Mouse (Mus musculus) neural tube, embryonic 13.5 days (tissue): ENCODE results near the gene Ctdsp1. TPM values are rescaled to one million over a fixed set of nuclear protein-coding genes. Genes with fewer than 3 reads are reported as not detected.

Experiments
- ATAC-seq: fragments of 200-750 bp; cut with Nextera tagmentation; 2 replicates; pipeline ENCODE4 v1.8.0; 2017; ENCODE audit warnings: low read depth, mild to moderate bottlenecking, moderate TSS enrichment, moderate library complexity
- H3K27ac ChIP-seq: fragments of 300-500 bp; sonication (generic); replicated peaks from 2 replicates; pipeline ENCODE4 v1.5.1; 2015; ENCODE audit warnings: moderate library complexity, mild to moderate bottlenecking, inconsistent platforms
- H3K27me3 ChIP-seq: fragments of 300-500 bp; sonication (generic); 2 replicates; pipeline ENCODE4 v1.6.1; 2015; ENCODE audit warnings: mild to moderate bottlenecking, inconsistent platforms
- H3K36me3 ChIP-seq: fragments of 300-500 bp; sonication (generic); 2 replicates; pipeline ENCODE4 v1.6.1; 2015; ENCODE audit warnings: mild to moderate bottlenecking, inconsistent platforms
- H3K4me1 ChIP-seq: fragments of 300-500 bp; sonication (generic); replicated peaks from 2 replicates; pipeline ENCODE4 v1.6.1; 2015; ENCODE audit warnings: inconsistent platforms
- H3K4me2 ChIP-seq: fragments of 300-500 bp; sonication (generic); 2 replicates; pipeline ENCODE4 v1.6.1; 2015; ENCODE audit warnings: inconsistent platforms, mild to moderate bottlenecking, moderate library complexity
- H3K4me3 ChIP-seq: fragments of 300-500 bp; sonication (generic); 2 replicates; pipeline ENCODE4 v1.5.1; 2015; ENCODE audit warnings: mild to moderate bottlenecking, inconsistent platforms
- H3K9ac ChIP-seq: fragments of 300-500 bp; sonication (generic); 2 replicates; pipeline ENCODE4 v1.6.1; 2015; ENCODE audit warnings: moderate library complexity, mild to moderate bottlenecking, inconsistent platforms
- H3K9me3 ChIP-seq: fragments of 300-500 bp; sonication (generic); 2 replicates; pipeline ENCODE4 v1.6.1; 2016; ENCODE audit warnings: inconsistent platforms
- WGBS: fragments of 180-500 bp; shearing (Covaris S2); methylation state at CpG from one replicate; pipeline ENCODE4 v1.1.7; 2015; 5-methylcytosine and 5-hydroxymethylcytosine counted together
- polyA plus RNA-seq: library from polyadenylated mRNA; unstranded; fragments of >200 nt; fragmentation: Nextera tagmentation; extraction: Ambion mirVana; gene quantifications from 2 replicates; pipeline ENCODE4 v1.2.1, GENCODE M21; 2015

Gene Ctdsp1
- polyA plus RNA-seq, 1 experiment from 2014 or later: 22.5 TPM

GRCm38 (mm10) chr1:74362325-74363229 is 28.7 kb upstream of the Ctdsp1 start:
- ATAC-seq: peak; percentile 43; the same call in 1 of the 2 replicates
- Histone ChIP-seq H3K9me3 (no peaks in the 10 kb centered on the region), H3K4me2 (no peak overlapping the region), H3K27ac (no peak overlapping the region), H3K9ac (no peak overlapping the region), H3K4me3 (no peak overlapping the region), H3K27me3 (peaks cover 4% of the 10 kb centered on the region; the same call in 1 of the 2 replicates), H3K36me3 (no peaks in the 10 kb centered on the region), H3K4me1 (peaks cover 9% of the 10 kb centered on the region; the same call in 1 of the 2 replicates)
- WGBS: 69% methylated on average over 17 of the region's 17 CpGs

- no peak for ATAC-seq
- H3K36me3 ChIP-seq: no peaks in the 10 kb centered on the region
- no peak overlapping the region for H3K9ac ChIP-seq
- no peak overlapping the region for H3K27ac ChIP-seq
- H3K4me2 ChIP-seq: no peak overlapping the region
- H3K4me3 ChIP-seq: no peak overlapping the region
- peaks cover 4% of the 10 kb centered on the region; the same call in 1 of the 2 replicates for H3K27me3 ChIP-seq
- WGBS: 75% methylated on average over 5 of the region's 5 CpGs
- H3K4me1 ChIP-seq: peaks cover 15% of the 10 kb centered on the region; the same call in 1 of the 2 replicates
- H3K9me3 ChIP-seq: no peaks in the 10 kb centered on the region
These were observed 27.9 kb upstream of the Ctdsp1 start for GRCm38 (mm10) chr1:74363437-74363836.

GRCm38 (mm10) chr1:74364270-74364669 is 27.0 kb upstream of the Ctdsp1 start:
- ATAC-seq: no peak

GRCm38 (mm10) chr1:74367886-74368645 is 23.2 kb upstream of the Ctdsp1 start:
- H3K9ac ChIP-seq: peak overlapping the region; percentile 64
- no peaks in the 10 kb centered on the region for H3K36me3 ChIP-seq
- peak overlapping the region; percentile 62 for H3K4me2 ChIP-seq
- peak overlapping the region; percentile 32 for H3K4me3 ChIP-seq
- no peaks in the 10 kb centered on the region for H3K9me3 ChIP-seq
- ATAC-seq: peak; percentile 82
- H3K4me1 ChIP-seq: peaks cover 7% of the 10 kb centered on the region; the same call in 1 of the 2 replicates
- H3K27me3 ChIP-seq: peaks cover 4% of the 10 kb centered on the region; the same call in 1 of the 2 replicates
- no peak overlapping the region for H3K27ac ChIP-seq
- WGBS: 21% methylated on average over 34 of the region's 34 CpGs

More at GRCm38 (mm10) chr1:74364270-74364669, 27.0 kb upstream of the Ctdsp1 start:
- WGBS: 84% methylated on average over 8 of the region's 8 CpGs
- Histone ChIP-seq H3K4me2 (no peak overlapping the region), H3K36me3 (no peaks in the 10 kb centered on the region), H3K9me3 (no peaks in the 10 kb centered on the region), H3K27ac (no peak overlapping the region), H3K4me3 (no peak overlapping the region), H3K9ac (no peak overlapping the region), H3K27me3 (peaks cover 4% of the 10 kb centered on the region; the same call in 1 of the 2 replicates), H3K4me1 (peaks cover 16% of the 10 kb centered on the region; the same call in 1 of the 2 replicates)

GRCm38 (mm10) chr1:74370040-74370439 is 21.3 kb upstream of the Ctdsp1 start:
- Histone ChIP-seq H3K36me3 (no peaks in the 10 kb centered on the region), H3K27ac (no peak overlapping the region), H3K4me2 (no peak overlapping the region), H3K9me3 (no peaks in the 10 kb centered on the region), H3K9ac (no peak overlapping the region), H3K27me3 (peaks cover 4% of the 10 kb centered on the region; the same call in 1 of the 2 replicates), H3K4me1 (peaks cover 7% of the 10 kb centered on the region; the same call in 1 of the 2 replicates), H3K4me3 (no peak overlapping the region)
- no peak for ATAC-seq
- WGBS: 36% methylated on average over 4 of the region's 4 CpGs

- no peak overlapping the region for H3K4me2 ChIP-seq
- H3K4me3 ChIP-seq: no peak overlapping the region
- no peaks in the 10 kb centered on the region for H3K9me3 ChIP-seq
- H3K4me1 ChIP-seq: peaks cover 8% of the 10 kb centered on the region; the same call in 1 of the 2 replicates
- no peak overlapping the region for H3K9ac ChIP-seq
- ATAC-seq: no peak
- H3K27me3 ChIP-seq: no peaks in the 10 kb centered on the region
- H3K36me3 ChIP-seq: no peaks in the 10 kb centered on the region
- WGBS: 80% methylated on average over 4 of the region's 4 CpGs
- H3K27ac ChIP-seq: no peak overlapping the region
These were observed 17.9 kb upstream of the Ctdsp1 start for GRCm38 (mm10) chr1:74373372-74373771.

GRCm38 (mm10) chr1:74374980-74375379 is 16.3 kb upstream of the Ctdsp1 start, which contains the start of gene Slc11a1:
Gene Slc11a1 (plus strand): TSS chr1:74375195.
- Histone ChIP-seq H3K27ac (no peak within 1 kb of the TSS), H3K4me2 (no peak within 1 kb of the TSS), H3K9me3 (no peaks in the 10 kb centered on the region), H3K9ac (no peak within 1 kb of the TSS), H3K4me3 (no peak within 1 kb of the TSS), H3K4me1 (0 out of 2 replicates have a peak, but pooled peaks cover 6% of the 10 kb centered on the region), H3K27me3 (no peaks in the 10 kb centered on the region), H3K36me3 (no peaks in the 10 kb centered on the region)
- WGBS: 73% methylated on average over 8 of the region's 8 CpGs
- ATAC-seq: no peak

GRCm38 (mm10) chr1:74375561-74375960 is 15.7 kb upstream of the Ctdsp1 start:
- H3K27ac ChIP-seq: no peak overlapping the region
- no peaks in the 10 kb centered on the region for H3K9me3 ChIP-seq
- H3K36me3 ChIP-seq: no peaks in the 10 kb centered on the region
- 0 out of 2 replicates have a peak, but pooled peaks cover 6% of the 10 kb centered on the region for H3K4me1 ChIP-seq
- no peaks in the 10 kb centered on the region for H3K27me3 ChIP-seq
- H3K9ac ChIP-seq: no peak overlapping the region
- no peak overlapping the region for H3K4me3 ChIP-seq
- no peak for ATAC-seq
- 89% methylated on average over 10 of the region's 10 CpGs for WGBS
- H3K4me2 ChIP-seq: no peak overlapping the region

- 83% methylated on average over 4 of the region's 4 CpGs for WGBS
These were observed 14.9 kb upstream of the Ctdsp1 start for GRCm38 (mm10) chr1:74376396-74376795.

GRCm38 (mm10) chr1:74379058-74379504 is 12.2 kb upstream of the Ctdsp1 start:
- ATAC-seq: no peak
- H3K27me3 ChIP-seq: no peaks in the 10 kb centered on the region
- H3K9me3 ChIP-seq: no peaks in the 10 kb centered on the region
- H3K4me1 ChIP-seq: 0 out of 2 replicates have a peak, but pooled peaks cover 6% of the 10 kb centered on the region
- no peak overlapping the region for H3K4me2 ChIP-seq
- H3K27ac ChIP-seq: no peak overlapping the region
- H3K9ac ChIP-seq: no peak overlapping the region
- no peak overlapping the region for H3K4me3 ChIP-seq
- no peaks in the 10 kb centered on the region for H3K36me3 ChIP-seq
- 88% methylated on average over 7 of the region's 7 CpGs for WGBS

More at GRCm38 (mm10) chr1:74376396-74376795, 14.9 kb upstream of the Ctdsp1 start:
- H3K9me3 ChIP-seq: no peaks in the 10 kb centered on the region
- H3K36me3 ChIP-seq: no peaks in the 10 kb centered on the region
- H3K9ac ChIP-seq: no peak overlapping the region
- H3K4me2 ChIP-seq: no peak overlapping the region
- H3K27me3 ChIP-seq: no peaks in the 10 kb centered on the region
- H3K4me3 ChIP-seq: no peak overlapping the region
- ATAC-seq: no peak
- no peak overlapping the region for H3K27ac ChIP-seq
- H3K4me1 ChIP-seq: 0 out of 2 replicates have a peak, but pooled peaks cover 6% of the 10 kb centered on the region

GRCm38 (mm10) chr1:74380484-74380883 is 10.8 kb upstream of the Ctdsp1 start:
- H3K27ac ChIP-seq: no peak overlapping the region
- no peak overlapping the region for H3K9ac ChIP-seq
- no peak overlapping the region for H3K4me3 ChIP-seq
- no peak overlapping the region for H3K4me2 ChIP-seq
- H3K27me3 ChIP-seq: no peaks in the 10 kb centered on the region
- WGBS: 82% methylated on average over 5 of the region's 5 CpGs
- no peaks in the 10 kb centered on the region for H3K36me3 ChIP-seq
- H3K9me3 ChIP-seq: no peaks in the 10 kb centered on the region
- ATAC-seq: no peak
- H3K4me1 ChIP-seq: 0 out of 2 replicates have a peak, but pooled peaks cover 6% of the 10 kb centered on the region
